Mouse (Mus musculus) left cerebral cortex, adult 18-20 months (tissue): ENCODE measurements at regions not wholly inside any gene's neighbourhood (a gene's known extent, or its start where the extent isn't known, plus 50 kb on each side); places are given as distances from the start of the nearest gene placed in this dataset.
"Not testable (repeated sequence)": the region's sequence is repeated elsewhere in the genome, so short reads cannot be mapped to it uniquely, and the experiment has no call there.

Experiments
- DNase-seq, 2 experiments: peaks; one replicate each; pipeline ENCODE4 v3.0.0; 2021 to 2022; ENCODE audit warnings: low spot score in 2 of 2, mixed read lengths in 1 of 2

DNA sequence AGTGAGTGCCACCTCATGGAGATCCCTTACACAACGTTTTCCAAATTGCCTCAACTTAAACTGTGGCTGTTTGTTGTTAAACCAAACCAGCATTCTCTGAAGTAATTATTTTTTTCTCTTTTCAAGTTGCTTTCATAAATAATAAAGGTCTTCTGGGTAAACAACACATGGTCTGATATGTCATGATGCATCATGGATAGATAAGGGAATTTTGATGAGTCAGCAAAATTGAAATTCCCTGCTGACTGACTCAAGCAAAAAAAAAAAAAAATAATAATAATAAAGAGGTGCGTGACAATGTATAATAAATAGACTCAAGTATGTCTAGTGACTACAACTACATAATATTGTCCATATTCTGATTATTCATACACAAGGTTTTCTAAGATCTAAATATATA, 201.8 kb downstream of the Adgb start:
- DNase-seq = no peak

- peak in 1 of 2 experiments; percentile 34 for DNase-seq
These were observed 219.4 kb downstream of the Adgb start for GRCm38 (mm10) chr10:10252540-10253318.

GRCm38 (mm10) chr10:10252136-10252535, 220.0 kb downstream of the Adgb start:
- DNase-seq = peak in 1 of 2 experiments; percentile 11

GRCm38 (mm10) chr10:10234894-10235523, 237.1 kb downstream of the Adgb start:
- DNase-seq = no peak

DNA sequence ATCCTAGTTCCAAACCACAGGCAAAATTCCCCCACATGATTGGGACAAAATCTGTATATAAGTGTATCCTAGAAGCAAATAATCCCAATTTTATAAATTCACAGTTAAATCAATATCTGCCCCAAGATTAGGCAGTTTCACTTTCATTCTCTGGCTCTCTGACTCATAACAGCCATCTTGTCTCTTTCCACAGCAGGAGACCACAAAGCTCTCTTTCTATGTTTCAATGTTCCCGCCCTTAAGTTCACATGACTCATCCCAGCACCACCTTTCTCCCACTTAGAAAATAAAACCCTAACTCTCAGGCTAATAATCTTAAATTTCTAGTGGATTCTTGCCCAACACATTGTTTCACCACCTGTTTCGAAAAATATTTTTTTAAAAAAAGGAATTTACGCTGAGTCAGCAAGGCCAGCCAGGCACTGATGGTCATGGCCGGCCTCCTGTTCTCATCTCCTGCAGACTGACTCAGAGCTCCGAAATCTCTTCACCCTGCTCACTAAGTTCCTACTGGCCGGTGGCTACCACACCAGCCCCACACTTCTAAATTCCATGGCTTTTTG, 247.5 kb downstream of the Adgb start:
- DNase-seq = no peak

GRCm38 (mm10) chr10:10219726-10220125, 252.4 kb downstream of the Adgb start:
- DNase-seq = no peak

DNA sequence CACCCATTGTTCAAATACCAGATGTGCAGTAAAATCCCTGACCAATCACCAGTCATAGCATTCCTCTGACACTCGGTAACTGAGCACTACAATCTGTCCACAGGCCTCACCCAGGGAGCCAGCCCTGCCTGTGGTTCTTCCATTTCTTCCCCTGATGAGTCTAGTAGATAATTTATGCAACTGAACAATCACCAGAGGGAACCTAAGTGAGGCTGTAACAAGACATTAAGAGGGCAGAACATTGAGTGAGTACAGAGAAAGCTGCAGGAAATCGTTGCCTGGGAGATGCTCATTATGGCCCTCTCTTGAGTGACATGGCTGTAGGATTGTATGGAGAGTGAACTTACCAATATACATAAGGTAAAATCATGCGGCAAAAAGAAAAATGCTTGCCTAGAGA, 255.2 kb downstream of the Adgb start:
- no peak for DNase-seq

DNA sequence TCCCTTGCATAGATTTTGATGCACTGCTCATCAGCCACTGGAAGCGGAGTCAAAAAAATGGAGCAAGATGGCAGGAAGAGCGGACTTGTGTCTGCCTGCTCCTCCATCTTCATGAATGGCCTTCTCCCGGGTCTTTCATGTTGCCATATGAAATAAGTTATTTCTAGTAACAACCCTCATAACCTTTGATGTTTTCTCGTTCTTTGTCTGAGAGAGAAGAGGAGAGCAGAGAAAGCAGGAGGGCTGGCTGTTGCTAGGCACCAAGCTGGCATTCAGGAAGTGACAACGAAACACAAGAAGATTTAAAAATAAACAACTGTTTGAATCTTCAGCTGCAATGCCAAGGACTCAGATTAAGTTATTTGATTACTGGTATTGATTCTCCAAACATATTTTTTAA, 256.8 kb downstream of the Adgb start:
- DNase-seq = no peak

GRCm38 (mm10) chr10:10208354-10208753, 263.8 kb downstream of the Adgb start:
- DNase-seq = no peak

DNA sequence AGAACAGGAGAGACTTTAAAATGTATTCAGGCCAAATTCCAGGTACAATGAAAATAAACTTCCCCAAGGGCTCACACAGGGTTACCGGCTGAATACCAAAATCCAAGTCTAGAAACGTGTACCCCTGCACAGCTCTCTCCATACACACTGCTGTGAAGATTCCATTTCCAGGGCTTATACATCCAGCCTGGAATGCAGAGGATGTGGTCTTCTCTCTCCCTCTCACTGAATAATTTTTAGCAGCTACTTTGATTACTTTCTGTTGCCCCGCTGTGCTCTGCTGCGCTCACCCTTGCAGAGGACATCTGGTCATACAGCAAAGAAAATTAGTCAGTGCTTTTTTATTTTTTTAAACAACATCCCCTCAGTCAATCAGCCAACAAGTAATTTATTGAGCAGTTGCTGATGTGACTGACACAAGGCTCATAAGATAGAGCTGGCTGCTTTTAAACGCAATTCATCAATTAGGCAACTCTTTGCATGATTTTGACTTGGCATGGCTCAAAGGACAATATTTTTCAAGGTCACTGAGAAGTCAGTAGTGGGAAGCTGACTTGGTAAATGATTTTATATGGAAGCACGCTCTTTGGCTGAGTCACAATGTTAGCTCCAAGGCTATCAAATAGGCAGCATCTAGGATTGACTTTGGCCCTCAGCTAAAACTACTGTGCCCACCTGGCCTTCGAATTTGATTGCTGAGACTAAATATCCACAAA, 266.2 kb downstream of the Adgb start:
- DNase-seq = no peak

GRCm38 (mm10) chr10:10203982-10204381, 268.1 kb downstream of the Adgb start:
- DNase-seq = no peak

DNA sequence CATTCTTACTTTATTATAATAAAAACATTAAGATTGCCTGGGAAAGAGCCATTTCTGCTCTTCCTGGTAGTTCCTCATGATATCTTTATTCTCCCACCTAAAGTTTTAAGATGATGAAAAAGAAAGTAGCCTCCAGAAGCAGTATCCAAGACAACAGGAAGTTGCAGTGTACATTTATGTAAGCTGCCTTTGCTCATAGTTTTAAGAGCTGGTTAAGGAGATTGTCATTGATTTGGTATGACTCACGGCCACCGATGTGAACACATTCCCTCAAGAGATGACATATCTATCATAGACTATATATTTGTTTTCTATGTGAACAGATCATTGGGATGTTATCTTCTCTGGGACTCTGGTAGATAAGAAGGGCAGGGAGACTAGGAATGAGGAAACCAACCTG, 281.8 kb downstream of the Adgb start:
- no peak for DNase-seq

- DNase-seq = no peak
These were observed 284.0 kb downstream of the Adgb start for GRCm38 (mm10) chr10:10188113-10188512.

- no peak for DNase-seq
These were observed 285.4 kb downstream of the Adgb start for GRCm38 (mm10) chr10:10186721-10187120.

DNA sequence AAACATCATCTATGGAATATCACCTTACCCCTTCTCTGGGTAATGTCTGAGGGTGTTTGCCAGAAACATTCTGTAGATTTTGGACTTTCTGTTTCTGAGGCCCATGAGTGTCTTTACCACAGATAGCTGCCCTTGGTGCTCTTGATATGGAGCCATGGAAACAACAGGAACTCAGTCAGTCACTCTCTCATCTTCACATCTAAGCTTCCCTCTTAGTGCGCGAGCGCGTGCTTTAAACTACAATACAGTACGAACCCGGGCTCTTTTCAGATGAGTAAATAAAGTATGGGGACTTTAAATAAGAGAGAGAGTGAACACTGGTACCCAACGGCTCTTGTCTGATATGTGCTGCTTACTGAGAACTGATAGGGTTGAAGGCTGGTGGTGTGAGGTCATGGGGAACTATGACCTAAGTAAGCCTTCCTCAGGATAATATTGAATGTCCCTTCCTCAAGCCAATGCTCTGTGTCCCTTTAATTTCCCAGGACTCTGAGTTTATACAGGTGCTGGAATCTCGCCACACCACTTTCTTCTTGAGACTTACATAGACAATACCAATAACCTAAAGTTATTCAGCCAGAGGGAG, 284.5 kb upstream of the Stxbp5 start:
- DNase-seq = no peak

- no peak for DNase-seq
These were observed 283.5 kb upstream of the Stxbp5 start for GRCm38 (mm10) chr10:10184386-10184785.

DNA sequence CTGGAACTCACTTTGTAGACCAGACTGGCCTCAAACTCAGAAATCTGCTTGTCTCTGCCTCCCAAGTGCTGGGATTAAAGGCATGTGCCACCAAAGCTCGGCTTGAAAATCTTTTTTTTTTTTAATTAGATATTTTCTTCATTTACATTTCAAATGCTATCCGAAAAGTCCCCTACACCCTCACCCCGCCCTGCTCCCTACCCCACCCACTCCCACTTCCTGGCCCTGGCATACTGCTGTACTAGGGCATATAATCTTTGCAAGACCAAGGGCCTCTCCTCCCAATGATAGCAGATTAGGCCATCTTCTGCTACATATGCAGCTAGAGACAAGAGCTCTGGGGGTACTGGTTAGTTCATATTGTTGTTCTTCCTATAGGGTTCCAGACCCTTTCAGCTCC, 276.2 kb upstream of the Stxbp5 start:
- DNase-seq = not testable (repeated sequence)
